Mouse (Mus musculus): ENCODE results near the gene Foxp1.

- no peak for TF ChIP-seq GATA1 (IDR thresholded peaks at IDR 0.05; ENCODE audit: borderline replicate concordance, low read length)
- TF ChIP-seq FLI1 (IDR thresholded peaks at IDR 0.05; ENCODE audit: low read length): no peak
Measured at GRCm38 (mm10) chr6:99070710-99071109, 451.8 kb downstream of the Foxp1 start.
